ENCODE assay signal across 9 mouse cellular contexts in the genomic region with DNA sequence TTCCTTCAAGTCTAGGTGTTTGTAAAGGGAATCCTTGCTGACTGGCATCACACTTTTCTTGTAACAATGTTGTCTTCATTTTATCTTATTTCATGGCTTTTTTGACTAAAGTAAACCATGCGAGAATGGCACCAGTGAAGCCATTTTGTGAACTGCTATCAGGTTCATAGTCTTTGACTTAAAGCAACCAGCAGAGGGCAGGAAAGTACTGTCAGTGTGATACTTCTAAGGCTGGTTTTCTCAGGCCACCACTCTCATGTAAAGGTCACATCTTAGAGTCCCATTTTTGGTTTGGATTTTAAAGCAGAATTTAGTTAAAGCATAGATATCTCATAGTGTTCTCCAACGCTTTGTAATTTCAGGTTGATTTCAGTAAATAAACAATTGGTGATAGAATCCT.
DNase-seq lines count a peak whose midpoint lies in the region; ATAC-seq and TF ChIP-seq lines count a peak whose summit lies in the region.
"Had no signal": no experiment of that assay in that cellular context is flagged by ENCODE, and none has a peak within 500 bp of the region (broad histone marks: within the 10 kb centered on the region; RNA-seq: fewer than 3 reads in every experiment).

No protein-coding gene starts in this region.

- peak; percentile 33 for DNase-seq in adrenal gland, postnatal 10 days
- DNase-seq in adrenal gland, adult 8-10 months, result no peak
- peak; percentile 9 to 26 (median 18) for DNase-seq in liver, embryonic 14.5 days (ENCODE audit: low read depth in 3 of 3, low spot score in 3 of 3)
- peak; percentile 21 for DNase-seq in c-Kit-negative CD71-positive TER-119-positive erythroid progenitor cells, embryonic 14.5 days (ENCODE audit: low read depth, low spot score)
- peak; percentile 11 for DNase-seq in lung, postnatal 25 days (ENCODE audit: low spot score)
- no peak for DNase-seq in stomach, postnatal 0 days (ENCODE audit: low spot score)

- H3K9me3 ChIP-seq in liver, embryonic 14.5 days (ENCODE audit: control insufficient read depth, low read length), result no peaks in the 10 kb centered on the region
- H3K9me3 ChIP-seq in liver, embryonic 12.5 days (replicated peaks), result no peaks in the 10 kb centered on the region
- no peaks in the 10 kb centered on the region for H3K9me3 ChIP-seq in hindbrain, embryonic 16.5 days (ENCODE audit: control insufficient read depth, low read length)
- no peaks in the 10 kb centered on the region for H3K9me3 ChIP-seq in stomach, postnatal 0 days (ENCODE audit: control insufficient read depth, low read length)
- H3K9me3 ChIP-seq: hindbrain, embryonic 15.5 days had no signal

- peak; percentile 56 for TF ChIP-seq CTCF in liver, embryonic 14.5 days (IDR thresholded peaks at IDR 0.05; ENCODE audit: low read depth)
- TF ChIP-seq CTCF in stomach, postnatal 0 days (IDR thresholded peaks at IDR 0.05; ENCODE audit: low read depth), result peak; percentile 82

- H3K36me3 ChIP-seq in liver, embryonic 14.5 days (replicated peaks; ENCODE audit: control insufficient read depth, insufficient read depth, low read depth), result no peaks in the 10 kb centered on the region
- H3K36me3 ChIP-seq in liver, embryonic 12.5 days, result no peaks in the 10 kb centered on the region
- no peaks in the 10 kb centered on the region for H3K36me3 ChIP-seq in hindbrain, embryonic 16.5 days (ENCODE audit: control insufficient read depth, insufficient read depth, low read length)
- H3K36me3 ChIP-seq in stomach, postnatal 0 days (ENCODE audit: control insufficient read depth, insufficient read depth, low read length), result no peaks in the 10 kb centered on the region
- H3K36me3 ChIP-seq: hindbrain, embryonic 15.5 days had no signal

- H3K27ac ChIP-seq in liver, embryonic 14.5 days, result no peak overlapping the region
- H3K27ac ChIP-seq in liver, embryonic 12.5 days, result no peak overlapping the region
- no peak overlapping the region for H3K27ac ChIP-seq in hindbrain, embryonic 16.5 days (ENCODE audit: low read depth, low read length)
- no peak overlapping the region for H3K27ac ChIP-seq in stomach, postnatal 0 days (replicated peaks)
- H3K27ac ChIP-seq: hindbrain, embryonic 15.5 days had no signal

- TF ChIP-seq EP300 in liver, embryonic 14.5 days (IDR thresholded peaks at IDR 0.05; ENCODE audit: low read depth), result no peak
- TF ChIP-seq EP300 in stomach, postnatal 0 days (optimal IDR thresholded peaks at IDR 0.05), result no peak

- H3K27me3 ChIP-seq in liver, embryonic 14.5 days (ENCODE audit: control insufficient read depth, insufficient read depth, low read length), result no peaks in the 10 kb centered on the region
- no peaks in the 10 kb centered on the region for H3K27me3 ChIP-seq in liver, embryonic 12.5 days (replicated peaks)
- H3K27me3 ChIP-seq in hindbrain, embryonic 16.5 days (replicated peaks; ENCODE audit: control insufficient read depth, insufficient read depth, low read length), result no peaks in the 10 kb centered on the region
- no peaks in the 10 kb centered on the region for H3K27me3 ChIP-seq in stomach, postnatal 0 days (ENCODE audit: control insufficient read depth, insufficient read depth, low read length)
- H3K27me3 ChIP-seq: hindbrain, embryonic 15.5 days had no signal

- no peak overlapping the region for H3K9ac ChIP-seq in liver, embryonic 14.5 days (replicated peaks)
- no peak overlapping the region for H3K9ac ChIP-seq in liver, embryonic 12.5 days
- H3K9ac ChIP-seq in hindbrain, embryonic 16.5 days (ENCODE audit: low read depth, low read length), result no peak overlapping the region
- H3K9ac ChIP-seq in stomach, postnatal 0 days (ENCODE audit: low read length), result no peak overlapping the region
- H3K9ac ChIP-seq: hindbrain, embryonic 15.5 days had no signal

- no peak overlapping the region for H3K4me3 ChIP-seq in liver, embryonic 14.5 days (ENCODE audit: insufficient read depth in 1 of 2, low read depth in 2 of 2, low read length in 2 of 2)
- no peak overlapping the region for H3K4me3 ChIP-seq in liver, embryonic 12.5 days
- no peak overlapping the region for H3K4me3 ChIP-seq in hindbrain, embryonic 16.5 days (ENCODE audit: low read length)
- no peak overlapping the region for H3K4me3 ChIP-seq in stomach, postnatal 0 days (ENCODE audit: low read depth, low read length)
- H3K4me3 ChIP-seq: hindbrain, embryonic 15.5 days had no signal

- H3K4me2 ChIP-seq in liver, embryonic 14.5 days (ENCODE audit: low read depth), result no peak overlapping the region
- no peak overlapping the region for H3K4me2 ChIP-seq in liver, embryonic 12.5 days
- no peak overlapping the region for H3K4me2 ChIP-seq in hindbrain, embryonic 16.5 days (ENCODE audit: low read length)
- H3K4me2 ChIP-seq in stomach, postnatal 0 days (replicated peaks; ENCODE audit: low read depth), result no peak overlapping the region
- H3K4me2 ChIP-seq: hindbrain, embryonic 15.5 days had no signal

- no peaks in the 10 kb centered on the region for H3K4me1 ChIP-seq in liver, embryonic 14.5 days (replicated peaks; ENCODE audit: control insufficient read depth in 2 of 2, insufficient read depth in 2 of 2, low read length in 1 of 2)
- no peaks in the 10 kb centered on the region for H3K4me1 ChIP-seq in liver, embryonic 12.5 days
- no peaks in the 10 kb centered on the region for H3K4me1 ChIP-seq in hindbrain, embryonic 16.5 days (ENCODE audit: control insufficient read depth, insufficient read depth, low read depth, low read length)
- no peaks in the 10 kb centered on the region for H3K4me1 ChIP-seq in stomach, postnatal 0 days (replicated peaks; ENCODE audit: control insufficient read depth, insufficient read depth)
- H3K4me1 ChIP-seq: hindbrain, embryonic 15.5 days had no signal

- no peak for ATAC-seq in liver, embryonic 14.5 days (ENCODE audit: insufficient read depth)
- no peak for ATAC-seq in liver, embryonic 12.5 days
- ATAC-seq in hindbrain, embryonic 16.5 days, result peak; percentile 72; the same call in 1 of the 2 replicates
- no peak for ATAC-seq in stomach, postnatal 0 days (ENCODE audit: low FRiP score, low TSS enrichment)

- WGBS in liver, embryonic 14.5 days (ENCODE audit: insufficient replicate concordance), result 43% methylated on average over 2 of the region's 2 CpGs
- 50% methylated on average over 2 of the region's 2 CpGs for WGBS in liver, embryonic 12.5 days (ENCODE audit: insufficient replicate concordance)
- WGBS in hindbrain, embryonic 16.5 days, result 64% methylated on average over 2 of the region's 2 CpGs
- WGBS in stomach, postnatal 0 days, result 46% methylated on average over 2 of the region's 2 CpGs

Comparison
In these comparisons a context has a peak if more than half of its experiments do, and no peak if none do; other contexts are left out.
1. DNase-seq: peak in adrenal gland, postnatal 10 days (single experiment), liver, embryonic 14.5 days (3 of 3), c-Kit-negative CD71-positive TER-119-positive erythroid progenitor cells, embryonic 14.5 days (single experiment) and lung, postnatal 25 days (single experiment); none in adrenal gland, adult 8-10 months (single experiment) and stomach, postnatal 0 days (single experiment).